Mouse (Mus musculus): ENCODE data around the gene Tnr.
A peak's percentile ranks its signal among the peaks of the same experiment; 100 is the strongest.

Gene Tnr

GRCm38 (mm10) chr1:159717016-159717415 is 193.4 kb downstream of the Tnr start:
- no peak for DNase-seq (ENCODE audit: low spot score in 2 of 2)

- DNase-seq (ENCODE audit: low spot score in 2 of 2): no peak
Measured at GRCm38 (mm10) chr1:159723733-159724132, 200.2 kb downstream of the Tnr start.

- DNase-seq (ENCODE audit: low spot score in 2 of 2): no peak
Measured at GRCm38 (mm10) chr1:159729270-159729669, 205.7 kb downstream of the Tnr start.

- no peak for DNase-seq (ENCODE audit: low spot score in 2 of 2)
Measured at GRCm38 (mm10) chr1:159730826-159731225, 207.3 kb downstream of the Tnr start.

- no peak for DNase-seq (ENCODE audit: low spot score in 2 of 2)
Measured at GRCm38 (mm10) chr1:159735099-159735498, 211.5 kb downstream of the Tnr start.

GRCm38 (mm10) chr1:159739478-159739877 is 215.9 kb downstream of the Tnr start:
- no peak for DNase-seq (ENCODE audit: low spot score in 2 of 2)

GRCm38 (mm10) chr1:159741237-159742002 is 217.9 kb downstream of the Tnr start:
- no peak for DNase-seq (ENCODE audit: low spot score in 2 of 2)

GRCm38 (mm10) chr1:159742003-159742274 is 218.4 kb downstream of the Tnr start:
- DNase-seq (ENCODE audit: low spot score in 2 of 2): no peak

- no peak for DNase-seq (ENCODE audit: low spot score in 2 of 2)
Measured at GRCm38 (mm10) chr1:159743744-159744253, 220.2 kb downstream of the Tnr start.

- no peak for DNase-seq (ENCODE audit: low spot score in 2 of 2)
Measured at GRCm38 (mm10) chr1:159745311-159745710, 221.7 kb downstream of the Tnr start.

GRCm38 (mm10) chr1:159747969-159748368 is 224.4 kb downstream of the Tnr start:
- DNase-seq (ENCODE audit: low spot score in 2 of 2): no peak

GRCm38 (mm10) chr1:159750411-159750810 is 226.8 kb downstream of the Tnr start:
- no peak for DNase-seq (ENCODE audit: low spot score in 2 of 2)

GRCm38 (mm10) chr1:159750876-159751275 is 227.3 kb downstream of the Tnr start:
- no peak for DNase-seq (ENCODE audit: low spot score in 2 of 2)

- no peak for DNase-seq (ENCODE audit: low spot score in 2 of 2)
Measured at GRCm38 (mm10) chr1:159760970-159761369, 237.4 kb downstream of the Tnr start.

- no peak for DNase-seq (ENCODE audit: low spot score in 2 of 2)
Measured at GRCm38 (mm10) chr1:159763901-159764300, 240.3 kb downstream of the Tnr start.

- no peak for DNase-seq (ENCODE audit: low spot score in 2 of 2)
Measured at GRCm38 (mm10) chr1:159764897-159765296, 241.3 kb downstream of the Tnr start.

- no peak for DNase-seq (ENCODE audit: low spot score in 2 of 2)
Measured at GRCm38 (mm10) chr1:159769948-159770347, 246.4 kb downstream of the Tnr start.

GRCm38 (mm10) chr1:159773671-159774070 is 250.1 kb downstream of the Tnr start:
- DNase-seq (ENCODE audit: low spot score in 2 of 2): peak in 1 of 2 experiments; percentile 41

GRCm38 (mm10) chr1:159775168-159775567 is 251.6 kb downstream of the Tnr start:
- DNase-seq (ENCODE audit: low spot score in 2 of 2): no peak

GRCm38 (mm10) chr1:159777107-159777506 is 253.5 kb downstream of the Tnr start:
- DNase-seq (ENCODE audit: low spot score in 2 of 2): no peak

GRCm38 (mm10) chr1:159779424-159779823 is 255.9 kb downstream of the Tnr start:
- DNase-seq (ENCODE audit: low spot score in 2 of 2): no peak

- DNase-seq (ENCODE audit: low spot score in 2 of 2): peak in 1 of 2 experiments; percentile 48
Measured at GRCm38 (mm10) chr1:159783842-159784241, 260.3 kb downstream of the Tnr start.

GRCm38 (mm10) chr1:159788312-159788711 is 264.7 kb downstream of the Tnr start:
- no peak for DNase-seq (ENCODE audit: low spot score in 2 of 2)

GRCm38 (mm10) chr1:159792546-159792945 is 269.0 kb downstream of the Tnr start:
- DNase-seq (ENCODE audit: low spot score in 2 of 2): no peak

Measured in cerebellum, postnatal 4 days (tissue).